Mouse (Mus musculus) small intestine, adult 2 months (tissue): ENCODE results near the gene Tardbp. TPM values are rescaled to one million over a fixed set of nuclear protein-coding genes. Genes with fewer than 3 reads are reported as not detected.

Source experiments
- H3K27ac ChIP-seq: fragments of 200-500 bp; 2 replicates; pipeline ENCODE4 v1.5.1; 2012; ENCODE audit warnings: low read depth, low read length, control low read depth, inconsistent platforms; ENCODE audit not compliant: insufficient read depth
- H3K27me3 ChIP-seq: fragments of 200-500 bp; 2 replicates; pipeline ENCODE4 v1.6.1; 2012; ENCODE audit warnings: mild to moderate bottlenecking, moderate library complexity, low read length, inconsistent platforms; ENCODE audit not compliant: control insufficient read depth, insufficient read depth
- H3K36me3 ChIP-seq: fragments of 200-500 bp; 2 replicates; pipeline ENCODE4 v1.6.1; 2012; ENCODE audit warnings: mild to moderate bottlenecking, low read length, control low read depth, inconsistent platforms; ENCODE audit not compliant: control insufficient read depth, insufficient read depth
- H3K4me1 ChIP-seq: fragments of 200-500 bp; 2 replicates; pipeline ENCODE4 v1.6.1; 2012; ENCODE audit warnings: low read length, inconsistent platforms, mixed read lengths; ENCODE audit not compliant: control insufficient read depth, insufficient read depth, insufficient read length
- H3K4me3 ChIP-seq: fragments of 200-500 bp; 2 replicates; pipeline ENCODE4 v1.5.1; 2012; ENCODE audit warnings: low read depth, mild to moderate bottlenecking, control low read depth, inconsistent platforms, low read length, moderate library complexity
- CTCF ChIP-seq: fragments of 200-500 bp; IDR thresholded peaks from 2 replicates; pipeline ENCODE4 v1.5.1; 2012; ENCODE audit warnings: low read depth, mild to moderate bottlenecking, control low read depth, inconsistent platforms, low read length, moderate library complexity, mixed read lengths; ENCODE audit not compliant: insufficient replicate concordance, insufficient read length; ENCODE audit errors: extremely low read depth
- POLR2A ChIP-seq: fragments of 200-500 bp; IDR thresholded peaks from 2 replicates; pipeline ENCODE4 v1.6.1; 2012; ENCODE audit warnings: low read depth, mild to moderate bottlenecking, control low read depth, inconsistent platforms, low read length, moderate library complexity
- WGBS: fragments of 180-500 bp; shearing (Covaris S2); methylation state at CpG from one replicate; pipeline ENCODE4 v1.1.7; 2018; 5-methylcytosine and 5-hydroxymethylcytosine counted together
- polyA plus RNA-seq: library from polyadenylated mRNA; depleted of rRNA; stranded (reverse); fragments of >200 nt; gene quantifications from 2 replicates; pipeline ENCODE4 v1.2.3, GENCODE M21; 2012

The Tardbp gene
- polyA plus RNA-seq, 1 experiment = 7.7 TPM

- Histone ChIP-seq H3K27ac (no peak overlapping the region), H3K4me1 (peaks cover 12% of the 10 kb centered on the region; the same call in 1 of the 2 replicates), H3K27me3 (no peaks in the 10 kb centered on the region), H3K36me3 (no peaks in the 10 kb centered on the region), H3K4me3 (no peak overlapping the region)
- TF ChIP-seq CTCF (no peak), POLR2A (no peak)
- WGBS = 23% methylated on average over 9 of the region's 9 CpGs
These were observed 11.5 kb upstream of the Tardbp start for GRCm38 (mm10) chr4:148638302-148638701.

DNA sequence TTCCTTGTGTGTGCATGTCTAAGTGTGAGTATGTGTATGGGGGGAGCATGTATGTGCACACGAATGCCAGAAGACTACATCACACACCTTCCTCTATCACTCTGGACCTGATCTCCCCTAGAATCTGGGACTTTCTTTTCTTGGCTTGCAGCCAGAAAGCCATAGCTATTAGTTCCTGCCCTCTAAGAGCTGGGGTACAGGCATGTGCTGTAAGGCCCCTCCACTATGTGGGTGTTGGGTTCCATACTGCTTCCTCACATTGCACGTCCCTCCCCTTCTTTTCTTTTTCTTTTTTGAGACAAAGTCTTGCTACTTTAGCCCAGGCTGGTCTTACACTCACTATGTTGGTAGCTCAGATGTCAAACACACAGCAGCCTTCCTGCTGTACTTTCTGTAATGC lies 8.5 kb upstream of the Tardbp start:
- WGBS = 77% methylated on average over 2 of the region's 2 CpGs

DNA sequence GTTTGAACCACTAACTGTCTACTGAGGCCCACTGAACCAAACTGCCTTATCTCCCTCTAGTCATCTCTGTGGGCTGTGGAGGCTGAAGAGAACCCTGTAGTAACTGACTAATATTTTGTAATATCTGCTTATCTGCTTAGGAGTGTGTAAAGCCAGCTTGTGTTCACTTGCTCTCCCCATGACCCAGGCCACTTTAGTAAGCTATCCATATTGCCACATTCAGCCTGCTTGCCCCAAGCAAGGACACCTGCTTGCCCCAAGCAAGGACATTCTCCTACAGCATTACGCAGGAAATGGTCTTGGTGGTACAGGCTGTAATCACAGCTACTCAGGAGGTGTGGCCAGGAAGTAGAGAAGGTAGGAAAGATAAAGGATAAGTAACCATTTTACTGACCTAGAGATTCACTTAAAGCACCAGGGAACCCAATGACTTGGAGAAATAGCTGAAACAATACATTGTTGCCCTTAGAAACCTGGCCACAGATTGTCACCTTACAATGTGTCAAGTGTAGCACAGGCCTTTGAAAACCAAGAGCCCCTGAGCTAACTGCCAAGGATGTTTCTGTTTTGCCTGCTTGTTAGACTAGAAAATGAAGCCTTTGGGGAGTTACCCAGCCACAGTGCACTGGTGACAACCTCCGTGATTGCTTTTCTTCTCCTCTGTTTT lies 6.7 kb upstream of the Tardbp start:
- H3K36me3 ChIP-seq = no peaks in the 10 kb centered on the region
- WGBS = 63% methylated on average over 2 of the region's 2 CpGs
- H3K4me3 ChIP-seq = no peak overlapping the region
- H3K27me3 ChIP-seq = no peaks in the 10 kb centered on the region
- peaks cover 7% of the 10 kb centered on the region; the same call in 1 of the 2 replicates for H3K4me1 ChIP-seq
- no peak for TF ChIP-seq POLR2A
- TF ChIP-seq CTCF = no peak
- H3K27ac ChIP-seq = no peak overlapping the region

More for the DNA sequence above, 8.5 kb upstream of the Tardbp start:
- Histone ChIP-seq H3K27ac (no peak overlapping the region), H3K4me1 (peaks cover 12% of the 10 kb centered on the region; the same call in 1 of the 2 replicates), H3K27me3 (no peaks in the 10 kb centered on the region), H3K4me3 (no peak overlapping the region), H3K36me3 (no peaks in the 10 kb centered on the region)
- TF ChIP-seq CTCF = no peak
- no peak for TF ChIP-seq POLR2A

- TF ChIP-seq CTCF (no peak), POLR2A (no peak)
These were observed 5.3 kb upstream of the Tardbp start for GRCm38 (mm10) chr4:148632013-148632692.

GRCm38 (mm10) chr4:148627246-148627645 lies 427 bp upstream of the Tardbp start:
- H3K4me1 ChIP-seq = peaks cover 10% of the 10 kb centered on the region; the same call in 1 of the 2 replicates
- no peak overlapping the region for H3K27ac ChIP-seq
- peaks cover 24% of the 10 kb centered on the region for H3K36me3 ChIP-seq
- H3K4me3 ChIP-seq = peak overlapping the region; percentile 88
- H3K27me3 ChIP-seq = no peaks in the 10 kb centered on the region
- 62% methylated on average over 3 of the region's 3 CpGs for WGBS
- no peak for TF ChIP-seq CTCF
- TF ChIP-seq POLR2A = no peak

More at GRCm38 (mm10) chr4:148632013-148632692, 5.3 kb upstream of the Tardbp start:
- Histone ChIP-seq H3K4me3 (no peak overlapping the region), H3K27ac (no peak overlapping the region), H3K27me3 (no peaks in the 10 kb centered on the region), H3K36me3 (no peaks in the 10 kb centered on the region), H3K4me1 (peaks cover 5% of the 10 kb centered on the region; the same call in 1 of the 2 replicates)
- WGBS = 64% methylated on average over 3 of the region's 3 CpGs

DNA sequence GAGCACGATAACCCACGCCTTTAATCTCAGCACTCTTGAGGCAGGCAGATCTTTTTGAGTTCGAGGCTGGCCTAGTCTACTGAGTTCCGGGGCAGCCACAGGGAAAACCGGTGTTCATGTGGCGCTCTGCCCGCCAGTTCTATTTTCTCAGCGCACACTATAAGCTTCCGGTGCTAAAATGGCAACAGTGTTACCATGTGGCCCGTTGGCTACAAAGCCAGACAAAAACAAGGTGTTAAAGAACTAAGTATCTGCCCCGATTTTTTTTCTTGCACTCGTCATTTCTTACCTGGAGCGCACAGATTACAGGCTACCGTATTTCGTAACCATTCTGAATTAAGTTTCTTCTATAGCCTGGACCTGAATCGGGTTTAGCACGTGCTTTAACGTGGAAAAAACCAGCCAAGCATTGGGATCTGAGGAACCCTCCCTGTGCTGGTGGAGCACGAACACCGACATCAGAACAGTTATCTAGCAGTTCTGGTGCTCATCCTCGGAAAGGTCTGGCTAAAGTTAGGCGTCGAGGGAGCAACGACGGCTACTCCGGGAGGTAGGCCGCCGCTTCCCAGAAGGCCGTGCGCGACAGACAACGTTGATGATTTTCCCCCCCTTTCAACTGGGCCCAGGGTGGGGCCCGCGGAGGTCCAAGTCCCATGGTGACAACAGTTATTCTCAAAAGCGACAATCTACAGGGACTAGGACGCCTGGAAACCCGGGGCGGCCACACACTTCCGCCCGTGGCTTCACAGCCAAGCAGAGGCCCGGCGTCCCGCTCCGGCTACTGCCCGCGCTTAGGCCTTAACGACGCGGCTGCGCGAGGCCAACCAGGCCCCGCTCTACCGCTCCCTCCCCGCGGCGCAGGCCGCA lies 830 bp downstream of the Tardbp start:
- WGBS = under 1% methylated on average over 57 of the region's 57 CpGs
- H3K27ac ChIP-seq = peak overlapping the region; percentile 93
- H3K36me3 ChIP-seq = peaks cover 36% of the 10 kb centered on the region
- TF ChIP-seq POLR2A (no peak), CTCF (no peak)
- H3K4me1 ChIP-seq = peaks cover 10% of the 10 kb centered on the region; the same call in 1 of the 2 replicates
- H3K4me3 ChIP-seq = peak overlapping the region; percentile 88
- no peaks in the 10 kb centered on the region for H3K27me3 ChIP-seq
